Mouse (Mus musculus) right cerebral cortex, postnatal 10 days (tissue): ENCODE measurements around the gene Baiap3.

Source experiments
- DNase-seq, 2 experiments: peaks; one replicate each; pipeline ENCODE4 v3.0.0; 2021; ENCODE audit warnings: low spot score in 2 of 2

Gene Baiap3

GRCm38 (mm10) chr17:25256140-25256754, at the start of gene Baiap3:
Gene Baiap3, minus strand, starts transcription at chr17:25256364.
- no peak for DNase-seq

DNA sequence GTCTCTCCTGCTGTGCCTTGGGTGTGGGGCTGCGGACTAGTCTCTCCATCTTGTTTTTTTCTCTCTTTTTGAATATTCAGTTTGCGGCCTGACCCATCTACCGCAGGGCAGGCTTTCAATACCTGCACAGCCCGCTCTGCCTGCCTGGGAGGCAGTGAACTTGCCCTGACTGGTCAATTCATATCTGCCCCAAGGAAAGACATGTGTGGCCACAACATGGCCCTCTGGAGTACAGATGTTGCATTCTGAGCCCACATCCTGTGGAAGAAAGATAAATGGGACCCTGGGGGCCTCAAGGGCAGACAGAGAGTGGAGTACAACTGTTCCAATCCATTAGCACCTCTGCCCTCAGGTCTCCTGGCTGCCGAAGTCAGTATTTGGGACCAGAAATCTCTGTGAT, 41.9 kb upstream of the Baiap3 start, which contains the start of gene Prss34:
Gene Prss34 (plus strand): TSS at position 301 of the 400 bp plus-strand sequence.
- DNase-seq = no peak

GRCm38 (mm10) chr17:25294111-25294510, 37.9 kb upstream of the Baiap3 start:
- DNase-seq = no peak

DNA sequence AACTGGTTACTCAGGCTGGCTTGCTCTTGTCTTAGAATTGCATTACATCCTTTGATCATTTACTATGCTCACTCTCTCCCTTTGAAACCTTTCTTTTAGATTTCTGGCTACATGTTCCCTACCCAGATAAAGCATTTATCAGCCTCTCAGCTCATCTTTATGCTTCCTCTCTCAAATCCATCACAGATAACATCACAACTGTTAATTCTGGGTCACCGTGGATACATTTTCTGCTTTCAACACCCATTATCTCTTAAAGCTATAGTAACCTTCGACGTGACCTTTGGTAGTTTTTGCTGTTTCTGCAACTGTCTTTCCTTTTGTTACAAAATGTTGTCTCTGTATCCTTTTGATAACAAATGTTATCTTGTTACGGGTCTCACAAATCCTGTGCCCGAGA, 37.3 kb upstream of the Baiap3 start:
- no peak for DNase-seq

DNA sequence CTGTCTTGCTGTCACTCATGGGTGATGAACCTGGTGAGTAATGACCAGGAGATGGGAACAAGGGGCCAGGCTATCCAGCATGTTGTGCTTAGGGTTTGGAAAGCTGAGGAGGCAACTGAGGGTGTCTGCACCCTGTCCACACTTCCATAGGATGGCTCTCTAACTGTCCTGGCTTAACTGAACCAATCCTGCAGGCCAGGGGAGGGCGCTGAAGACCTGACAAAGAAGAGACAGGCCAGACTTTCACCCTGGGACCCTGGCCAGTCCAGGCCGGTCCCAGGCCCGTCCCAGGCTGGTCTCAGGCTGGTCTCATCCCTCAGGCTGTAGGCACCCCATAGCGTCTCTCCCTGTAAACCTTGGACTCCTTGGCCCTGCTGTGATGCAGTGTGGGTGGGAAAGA, 34.2 kb upstream of the Baiap3 start:
- no peak for DNase-seq

DNA sequence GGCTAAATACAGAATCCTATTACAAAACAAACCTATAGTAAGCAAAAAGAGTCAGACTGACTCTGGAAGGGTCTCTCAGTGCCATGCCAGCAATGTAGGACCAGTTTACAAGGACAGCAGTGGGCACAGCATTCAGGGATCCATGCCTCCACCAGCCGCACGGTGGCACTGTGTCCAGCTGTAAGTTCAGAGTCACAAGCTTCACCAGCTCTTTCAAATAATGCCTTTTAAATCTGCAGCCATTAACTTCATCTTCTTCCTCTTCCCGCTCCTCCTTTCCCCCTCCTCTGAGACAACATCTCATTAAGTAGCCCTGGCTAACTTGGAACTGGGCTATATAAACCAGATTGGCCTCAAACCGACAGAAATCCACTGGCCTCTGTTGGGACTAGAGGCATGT, 32.7 kb upstream of the Baiap3 start:
- DNase-seq = peak; percentile 46 to 63

DNA sequence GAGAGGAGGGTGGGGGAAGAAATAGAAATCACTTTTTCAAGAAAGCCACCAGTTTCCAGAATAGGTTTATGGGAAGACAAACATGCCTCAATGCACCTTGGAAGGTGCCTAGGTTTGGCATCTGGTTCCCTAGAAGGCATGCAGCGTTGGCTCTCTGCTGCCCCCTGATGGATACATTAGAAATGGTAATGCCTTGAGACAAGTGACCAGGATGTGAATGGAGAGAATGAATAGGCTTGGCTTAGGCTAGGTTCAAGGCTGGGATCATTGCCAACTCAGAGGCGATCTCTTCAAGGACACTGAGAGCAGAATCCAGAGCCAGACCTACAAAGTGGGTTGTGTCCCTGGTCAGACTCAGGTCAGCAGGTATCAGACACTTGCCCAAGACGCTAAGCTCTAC, 28.9 kb upstream of the Baiap3 start:
- DNase-seq = peak; percentile 55 to 59

GRCm38 (mm10) chr17:25282133-25282532, 26.0 kb upstream of the Baiap3 start:
- DNase-seq = peak in 1 of 2 experiments; percentile 45

DNA sequence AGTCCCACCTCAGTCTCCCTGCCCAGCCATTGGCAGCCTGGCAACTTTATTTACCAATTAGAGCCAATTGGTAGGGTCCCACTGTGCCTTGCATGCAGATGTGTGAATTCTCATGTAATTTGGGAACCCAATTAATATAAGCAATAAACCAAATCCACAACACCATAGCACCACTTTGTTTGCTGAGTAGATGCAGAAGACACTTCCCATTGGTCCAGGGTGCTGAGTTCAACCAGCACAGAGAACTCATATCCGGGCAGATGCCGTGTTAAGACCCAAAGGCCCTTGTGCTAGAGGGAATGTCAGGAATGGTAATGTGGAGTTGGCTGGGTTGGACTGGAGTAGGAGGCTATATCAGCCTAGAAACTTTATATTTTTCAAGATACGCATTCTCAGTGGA, 19.7 kb upstream of the Baiap3 start:
- DNase-seq = no peak

DNA sequence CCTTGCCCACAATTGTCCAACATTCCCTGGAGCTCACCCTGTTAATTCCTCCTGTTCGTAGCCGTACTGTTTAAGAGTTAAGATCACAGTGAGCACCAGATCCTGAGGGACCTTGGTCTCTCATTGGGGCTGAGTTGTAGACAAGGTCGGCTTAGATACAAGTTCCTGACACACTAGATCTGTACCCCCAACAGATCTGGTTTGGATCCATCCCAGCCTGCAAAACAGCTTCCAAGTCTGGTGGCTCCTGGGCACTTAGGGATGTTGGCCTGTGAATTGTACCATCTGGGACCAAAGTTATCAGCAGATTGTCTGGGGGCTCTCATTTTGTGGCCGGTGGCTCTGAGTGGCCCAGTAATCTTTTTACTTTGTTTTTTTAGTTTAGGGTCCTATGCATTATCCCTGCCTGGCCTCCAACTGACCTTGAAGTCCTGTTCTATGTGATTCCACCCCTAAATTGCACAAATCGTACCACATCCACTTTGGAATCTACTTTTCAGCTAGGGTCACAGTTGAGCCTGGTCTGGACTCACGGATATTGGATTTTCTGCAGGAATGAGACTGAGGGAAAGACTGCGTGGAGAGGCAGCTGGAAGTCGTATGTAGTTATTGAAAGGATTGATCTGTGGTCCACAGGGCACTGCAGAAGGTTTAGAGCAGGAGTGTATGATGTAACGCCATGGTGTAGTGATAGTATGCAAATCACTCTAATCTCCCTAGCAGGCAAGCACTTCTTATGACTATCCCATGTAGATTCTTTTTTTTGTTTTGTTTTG, 18.6 kb upstream of the Baiap3 start, which contains the start of gene Ube2i:
Gene Ube2i (minus strand): TSS at position 52 of the 776 bp plus-strand sequence.
- no peak for DNase-seq

DNA sequence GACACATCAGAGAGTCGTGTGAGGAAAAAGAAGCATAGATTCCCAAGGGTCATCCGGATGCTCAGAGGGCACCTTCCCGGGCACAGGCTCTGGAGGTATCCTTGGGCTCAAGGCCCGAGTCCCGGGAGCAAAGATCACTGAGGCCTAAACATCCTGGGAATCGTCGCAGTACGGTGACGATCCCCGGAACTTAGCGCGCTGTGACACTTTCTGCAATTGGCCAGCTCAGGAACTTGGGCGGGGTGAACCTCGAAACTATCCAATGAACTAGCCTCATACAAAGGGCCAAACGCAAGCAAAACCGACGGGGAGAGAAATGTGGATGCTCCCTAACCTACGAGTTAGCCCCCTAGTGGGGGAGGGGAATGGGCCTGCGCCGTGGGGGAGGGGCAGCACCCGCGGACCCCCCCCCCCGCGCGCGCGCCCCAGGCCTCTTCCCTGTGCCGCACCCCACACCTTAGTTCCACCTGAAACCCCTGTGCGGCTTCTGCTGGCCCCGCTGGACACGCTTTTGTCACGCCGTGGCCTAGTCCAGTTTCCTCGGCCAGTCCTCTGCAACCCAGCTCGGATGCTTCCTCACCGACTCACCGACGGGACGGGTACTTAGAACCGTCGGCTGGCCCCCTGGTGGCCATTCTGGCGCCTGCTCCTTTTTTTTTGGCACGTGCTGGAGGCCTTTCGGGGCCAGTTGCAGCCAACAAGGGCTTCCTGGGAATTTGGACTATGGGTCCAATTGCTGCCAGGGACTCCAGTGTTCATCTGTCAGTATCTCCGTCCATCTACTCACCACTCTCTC, 17.7 kb upstream of the Baiap3 start:
- DNase-seq = peak; percentile 96 to 97

DNA sequence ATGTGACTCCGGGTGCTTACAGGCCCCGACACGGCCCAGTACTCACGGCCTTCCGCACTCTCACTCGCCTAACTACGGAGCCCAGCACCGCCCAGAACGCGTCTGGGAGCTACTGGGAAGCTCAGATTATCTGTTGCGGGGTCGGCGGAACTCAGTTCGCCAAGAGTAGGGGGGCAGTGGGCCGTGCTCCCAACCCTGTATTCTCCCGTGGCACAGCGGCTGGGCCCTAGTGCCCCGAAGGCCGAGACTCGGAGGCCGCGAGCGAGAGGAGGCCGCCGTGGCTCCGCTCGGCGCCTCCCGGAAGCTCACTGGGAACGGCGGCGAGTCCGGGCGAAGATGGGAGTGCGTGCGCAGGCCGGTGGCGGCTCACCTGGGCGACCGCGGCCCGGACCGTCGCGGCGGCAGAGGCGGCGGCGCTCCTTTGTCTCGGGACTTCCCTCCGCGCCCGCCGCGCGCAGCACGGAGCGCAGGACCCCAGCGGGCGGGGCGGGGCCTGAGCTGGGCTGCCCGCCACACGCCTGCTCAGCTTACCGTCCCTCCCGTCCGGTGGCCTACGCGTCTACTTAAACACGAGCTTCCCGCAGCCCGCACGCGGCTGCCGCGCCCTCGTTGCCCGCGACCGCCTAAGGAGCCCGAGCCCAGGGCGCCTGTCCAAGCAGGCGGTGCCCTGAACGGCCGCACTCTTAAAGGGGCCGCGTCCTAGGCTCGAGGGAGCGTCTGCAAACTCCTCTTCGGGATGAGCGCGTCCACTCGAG, 17.0 kb upstream of the Baiap3 start:
- peak in 1 of 2 experiments; percentile 91 for DNase-seq

DNA sequence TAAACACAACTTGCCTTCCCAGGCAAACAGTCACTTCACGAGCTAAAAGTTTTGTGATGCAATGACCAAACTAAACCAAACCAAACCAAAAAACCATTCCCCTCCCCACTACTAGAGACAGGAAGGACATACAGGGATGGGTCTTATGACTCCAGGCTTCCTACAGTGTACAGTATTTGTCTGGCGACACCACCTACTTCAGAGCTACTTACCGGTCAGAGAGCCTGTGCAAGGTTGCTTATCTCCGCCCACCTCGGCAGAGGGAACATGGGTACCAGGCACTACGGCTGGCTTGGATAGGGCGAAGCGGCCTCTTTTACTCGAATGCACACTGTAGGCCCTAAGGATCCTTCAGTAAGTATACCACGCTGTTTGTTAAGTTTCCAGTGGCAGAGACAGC, 16.2 kb upstream of the Baiap3 start:
- no peak for DNase-seq

- DNase-seq = no peak
Observed at GRCm38 (mm10) chr17:25270795-25271335, 14.7 kb upstream of the Baiap3 start.

GRCm38 (mm10) chr17:25264453-25264852, 8.3 kb upstream of the Baiap3 start:
- DNase-seq = peak in 1 of 2 experiments; percentile 42

DNA sequence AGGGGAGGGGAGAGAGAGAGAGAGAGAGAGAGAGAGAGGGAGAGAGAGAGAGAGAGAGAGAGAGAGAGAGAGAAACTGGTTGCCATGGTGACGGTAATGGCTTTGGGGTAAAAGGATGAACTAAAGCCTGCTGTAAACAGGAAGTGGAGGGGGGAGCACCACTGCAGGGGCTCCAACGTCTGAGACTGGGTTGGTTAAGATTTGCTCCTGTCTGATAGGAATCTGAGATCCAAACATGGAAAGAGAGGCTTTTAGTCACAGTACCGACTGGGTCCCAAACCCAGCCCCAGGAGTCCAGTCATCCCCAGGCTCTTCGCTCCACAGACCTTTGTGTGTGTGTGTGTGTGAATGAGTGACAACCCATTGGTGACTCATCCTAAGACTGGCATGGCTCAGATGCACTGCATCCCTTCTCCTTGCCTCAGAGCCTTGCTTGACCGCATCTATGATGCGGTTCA, 1.7 kb upstream of the Baiap3 start:
- no peak for DNase-seq

- no peak for DNase-seq
Observed at GRCm38 (mm10) chr17:25255110-25255509, 1.1 kb downstream of the Baiap3 start.

DNA sequence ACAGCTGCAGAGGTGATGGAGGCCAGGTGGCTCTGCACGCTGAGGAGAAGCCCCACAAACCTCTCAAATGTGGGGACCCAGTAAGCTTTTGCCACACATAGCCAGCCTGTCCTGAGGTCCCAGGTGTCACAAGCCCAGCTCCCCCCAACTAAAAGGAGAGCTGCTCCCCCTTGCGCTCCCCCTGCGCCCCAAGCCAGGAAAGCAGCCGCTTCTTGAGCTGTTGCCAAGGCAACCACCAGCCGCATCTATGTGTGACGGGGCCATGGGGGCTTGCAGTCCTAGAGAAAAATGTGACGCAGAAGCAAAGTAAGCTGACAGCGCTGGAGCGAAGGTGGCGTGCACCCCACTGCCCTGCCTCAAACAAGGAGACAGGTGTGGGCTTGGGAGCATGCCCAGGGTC, 2.4 kb downstream of the Baiap3 start:
- DNase-seq = peak; percentile 83

DNA sequence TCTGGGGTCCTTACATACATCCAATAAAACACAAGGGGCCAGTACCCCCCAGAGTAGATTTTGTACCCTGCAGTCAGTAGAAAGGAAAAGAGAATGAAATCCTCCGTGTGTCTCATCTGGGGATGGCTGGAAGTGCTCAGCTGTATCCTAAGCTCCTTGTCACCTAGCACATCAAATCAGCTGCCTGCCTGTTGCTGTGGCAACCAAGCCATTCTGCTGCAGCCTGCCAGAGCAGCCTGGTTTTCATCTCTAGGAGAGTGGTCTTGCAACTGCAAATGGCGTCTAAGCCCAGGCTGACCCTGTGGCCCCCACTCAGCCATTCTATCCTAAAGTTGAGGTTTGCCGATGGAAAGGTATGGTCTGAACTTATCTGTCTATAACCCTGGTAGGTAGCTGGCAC, 3.5 kb downstream of the Baiap3 start:
- peak; percentile 70 to 80 for DNase-seq

DNA sequence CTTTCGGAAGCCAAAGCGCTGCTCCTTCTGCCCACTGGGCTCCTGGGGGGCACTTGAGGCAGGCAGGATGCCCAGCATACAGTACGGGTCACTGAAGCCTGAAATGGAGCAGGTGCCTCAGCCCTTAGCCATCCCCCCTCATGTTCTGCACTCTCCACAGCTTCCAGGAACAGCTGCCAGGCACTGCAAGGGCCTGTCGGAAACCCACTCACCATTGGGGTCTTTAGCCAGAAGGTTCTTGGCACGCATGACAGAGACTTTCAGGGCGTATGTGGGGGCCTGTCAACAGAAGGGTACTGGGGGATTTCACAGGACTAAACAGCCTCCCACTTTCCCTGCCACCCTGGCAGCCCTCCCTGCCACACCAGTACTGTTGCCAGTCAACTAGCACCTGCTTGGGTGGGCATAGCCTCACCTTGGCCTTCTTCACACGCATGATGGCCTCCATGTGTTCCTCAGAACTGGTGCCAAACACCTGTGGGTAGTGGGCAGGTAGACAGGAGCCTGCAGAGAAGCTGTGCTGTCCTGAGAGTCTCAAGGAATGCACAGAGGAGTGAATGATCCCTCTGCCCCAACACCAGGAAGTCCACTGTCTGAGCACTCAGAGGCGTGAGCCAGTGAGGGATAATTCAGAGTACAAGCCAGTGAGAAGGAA, 5.9 kb downstream of the Baiap3 start:
- no peak for DNase-seq
